Mouse (Mus musculus): ENCODE data around the gene Cmtm7. TPM values are rescaled to one million over a fixed set of nuclear protein-coding genes. Genes with fewer than 3 reads are reported as not detected.

Cmtm7 gene
- total RNA-seq (2014; fragmentation: Nextera tagmentation) (68.7 and 76.1 TPM in 2 replicates), total RNA-seq (2017) (233 and 329 TPM in 2 replicates), polyA plus RNA-seq (2012) (196 and 229 TPM in 2 replicates)

DNA sequence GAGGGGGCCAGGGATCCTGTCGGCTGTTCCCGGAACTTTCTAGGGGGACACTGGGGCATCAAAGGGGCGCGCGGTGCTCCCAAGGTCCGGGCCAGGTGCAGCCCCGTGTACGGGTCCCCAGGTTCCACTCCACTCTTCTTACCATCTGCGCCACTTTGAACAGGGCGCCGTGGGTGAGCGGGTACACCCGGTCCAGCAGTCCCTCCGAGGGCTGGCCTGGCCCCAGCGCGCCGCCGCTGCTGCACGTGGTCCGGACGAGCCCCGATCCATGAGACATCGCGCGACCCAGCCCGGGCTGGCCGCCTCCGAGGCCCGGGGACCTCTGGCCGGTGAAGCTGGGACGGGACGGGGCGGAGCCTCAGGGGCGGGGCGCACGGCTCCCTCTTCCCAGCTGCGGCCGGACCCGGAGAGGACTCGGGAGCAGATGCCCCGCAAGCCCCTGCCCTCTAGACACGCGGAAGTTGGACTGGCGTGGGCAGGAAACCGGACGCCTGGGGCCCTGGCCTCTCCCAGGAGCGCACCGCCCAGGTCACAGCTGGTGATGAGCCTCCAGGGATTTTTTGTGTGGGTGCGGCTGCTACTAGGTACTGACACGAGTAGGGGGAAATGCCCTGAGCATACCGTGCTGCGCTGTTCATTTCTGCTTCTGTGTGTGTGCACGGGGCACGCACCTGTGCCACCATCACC is at the start of gene Cmtm7:
TSS of gene Cmtm7 (minus strand) at position 331 of the 687 bp plus-strand sequence.
- DNase-seq (ENCODE audit: low spot score): peak; percentile 57
- Histone ChIP-seq H3K4me1 (ENCODE audit: insufficient read depth, low read depth, low read length) (peaks cover 56% of the 10 kb centered on the region), H3K27me3 (ENCODE audit: insufficient read depth, low read length) (no peaks in the 10 kb centered on the region), H3K4me3 (ENCODE audit: low read depth, low read length) (peak within 1 kb of the TSS; percentile 76), H3K9me3 (replicated peaks) (peaks cover 13% of the 10 kb centered on the region), H3K36me3 (replicated peaks) (peaks cover 28% of the 10 kb centered on the region)
- peak; percentile 38 for ATAC-seq (ENCODE audit: extremely low read depth, insufficient number of reproducible peaks, low FRiP score, poor library complexity, severe bottlenecking)
- TF ChIP-seq POLR2AphosphoS5 (IDR thresholded peaks at IDR 0.05; ENCODE audit: insufficient replicate concordance, low read depth, low read length) (no peak), GATA2 (IDR thresholded peaks at IDR 0.05; ENCODE audit: borderline replicate concordance, low read depth, low read length) (no peak), GATA1 (IDR thresholded peaks at IDR 0.05; ENCODE audit: borderline replicate concordance, low read length) (no peak), TAL1 (conservative IDR thresholded peaks at IDR 0.05; ENCODE audit: low read depth, low read length) (no peak), CTCF (IDR thresholded peaks at IDR 0.05; ENCODE audit: low read depth, low read length) (no peak)

- peaks cover 5% of the 10 kb centered on the region; the same call in 1 of the 2 replicates for H3K9me3 ChIP-seq (replicated peaks)
- no peaks in the 10 kb centered on the region for H3K27me3 ChIP-seq (ENCODE audit: insufficient read depth, low read length)
- no peak for DNase-seq (ENCODE audit: low spot score)
- H3K36me3 ChIP-seq (replicated peaks): no peaks in the 10 kb centered on the region
- H3K4me3 ChIP-seq (ENCODE audit: low read depth, low read length): no peak overlapping the region
- TF ChIP-seq POLR2AphosphoS5 (IDR thresholded peaks at IDR 0.05; ENCODE audit: insufficient replicate concordance, low read depth, low read length) (no peak), CTCF (IDR thresholded peaks at IDR 0.05; ENCODE audit: low read depth, low read length) (no peak), GATA2 (IDR thresholded peaks at IDR 0.05; ENCODE audit: borderline replicate concordance, low read depth, low read length) (no peak), GATA1 (IDR thresholded peaks at IDR 0.05; ENCODE audit: borderline replicate concordance, low read length) (no peak), TAL1 (conservative IDR thresholded peaks at IDR 0.05; ENCODE audit: low read depth, low read length) (no peak)
- no peak for ATAC-seq (ENCODE audit: extremely low read depth, insufficient number of reproducible peaks, low FRiP score, poor library complexity, severe bottlenecking)
- no peaks in the 10 kb centered on the region for H3K4me1 ChIP-seq (ENCODE audit: insufficient read depth, low read depth, low read length)
Observed at GRCm38 (mm10) chr9:114830351-114830750, 48.7 kb upstream of the Cmtm7 start.

- Histone ChIP-seq H3K9me3 (replicated peaks) (peaks cover 5% of the 10 kb centered on the region; the same call in 1 of the 2 replicates), H3K27me3 (ENCODE audit: insufficient read depth, low read length) (no peaks in the 10 kb centered on the region; the same call in 1 of the 2 replicates), H3K4me3 (ENCODE audit: low read depth, low read length) (no peak overlapping the region), H3K36me3 (replicated peaks) (no peaks in the 10 kb centered on the region), H3K4me1 (ENCODE audit: insufficient read depth, low read depth, low read length) (no peaks in the 10 kb centered on the region)
- ATAC-seq (ENCODE audit: extremely low read depth, insufficient number of reproducible peaks, low FRiP score, poor library complexity, severe bottlenecking) (no peak), DNase-seq (ENCODE audit: low spot score) (no peak)
- TF ChIP-seq GATA1 (IDR thresholded peaks at IDR 0.05; ENCODE audit: borderline replicate concordance, low read length) (no peak), GATA2 (IDR thresholded peaks at IDR 0.05; ENCODE audit: borderline replicate concordance, low read depth, low read length) (no peak), CTCF (IDR thresholded peaks at IDR 0.05; ENCODE audit: low read depth, low read length) (no peak), POLR2AphosphoS5 (IDR thresholded peaks at IDR 0.05; ENCODE audit: insufficient replicate concordance, low read depth, low read length) (no peak), TAL1 (conservative IDR thresholded peaks at IDR 0.05; ENCODE audit: low read depth, low read length) (no peak)
Observed at GRCm38 (mm10) chr9:114829669-114830068, 48.0 kb upstream of the Cmtm7 start.

- no peak overlapping the region for H3K4me3 ChIP-seq (ENCODE audit: low read depth, low read length)
- no peaks in the 10 kb centered on the region for H3K4me1 ChIP-seq (ENCODE audit: insufficient read depth, low read depth, low read length)
- H3K36me3 ChIP-seq (replicated peaks): no peaks in the 10 kb centered on the region
- ATAC-seq (ENCODE audit: extremely low read depth, insufficient number of reproducible peaks, low FRiP score, poor library complexity, severe bottlenecking) (no peak), DNase-seq (ENCODE audit: low spot score) (no peak)
- no peaks in the 10 kb centered on the region; the same call in 1 of the 2 replicates for H3K27me3 ChIP-seq (ENCODE audit: insufficient read depth, low read length)
- peaks cover 6% of the 10 kb centered on the region; the same call in 1 of the 2 replicates for H3K9me3 ChIP-seq (replicated peaks)
- TF ChIP-seq CTCF (IDR thresholded peaks at IDR 0.05; ENCODE audit: low read depth, low read length) (no peak), GATA1 (IDR thresholded peaks at IDR 0.05; ENCODE audit: borderline replicate concordance, low read length) (no peak), GATA2 (IDR thresholded peaks at IDR 0.05; ENCODE audit: borderline replicate concordance, low read depth, low read length) (no peak), POLR2AphosphoS5 (IDR thresholded peaks at IDR 0.05; ENCODE audit: insufficient replicate concordance, low read depth, low read length) (no peak), TAL1 (conservative IDR thresholded peaks at IDR 0.05; ENCODE audit: low read depth, low read length) (no peak)
Observed at GRCm38 (mm10) chr9:114828377-114828776, 46.7 kb upstream of the Cmtm7 start.

DNA sequence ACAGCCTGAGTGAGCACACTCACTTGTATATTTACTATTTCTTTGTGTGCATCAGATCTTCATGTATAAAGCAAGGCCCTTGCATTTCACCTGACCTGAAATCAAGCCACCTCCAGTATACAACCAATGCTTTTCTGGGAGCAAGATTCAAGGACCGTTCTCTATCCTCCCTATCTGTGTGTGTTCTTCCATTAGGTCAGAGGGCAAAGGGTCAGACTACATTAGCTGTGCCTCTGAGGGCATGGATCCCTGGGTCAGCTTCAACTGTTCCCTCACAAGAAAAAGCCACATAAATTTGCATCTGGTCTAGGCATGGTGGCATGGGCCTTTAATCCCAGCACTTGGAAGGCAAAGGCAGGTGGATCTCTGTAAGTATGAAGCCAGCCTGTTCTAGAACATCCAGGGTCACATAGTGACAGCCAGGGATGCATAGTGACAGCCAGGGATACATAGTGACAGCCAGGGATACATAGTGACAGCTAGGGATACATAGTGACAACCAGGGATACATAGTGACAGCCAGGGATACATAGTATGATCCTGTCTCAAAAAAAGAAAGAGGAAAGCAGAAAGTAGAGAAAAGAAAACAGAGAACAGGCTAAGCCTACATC is 45.7 kb upstream of the Cmtm7 start:
- DNase-seq (ENCODE audit: low spot score): no peak
- Histone ChIP-seq H3K4me3 (ENCODE audit: low read depth, low read length) (no peak overlapping the region), H3K36me3 (replicated peaks) (no peaks in the 10 kb centered on the region), H3K9me3 (replicated peaks) (peaks cover 12% of the 10 kb centered on the region; the same call in 1 of the 2 replicates), H3K4me1 (ENCODE audit: insufficient read depth, low read depth, low read length) (no peaks in the 10 kb centered on the region), H3K27me3 (ENCODE audit: insufficient read depth, low read length) (no peaks in the 10 kb centered on the region; the same call in 1 of the 2 replicates)
- TF ChIP-seq GATA2 (IDR thresholded peaks at IDR 0.05; ENCODE audit: borderline replicate concordance, low read depth, low read length) (no peak), POLR2AphosphoS5 (IDR thresholded peaks at IDR 0.05; ENCODE audit: insufficient replicate concordance, low read depth, low read length) (no peak), GATA1 (IDR thresholded peaks at IDR 0.05; ENCODE audit: borderline replicate concordance, low read length) (no peak), TAL1 (conservative IDR thresholded peaks at IDR 0.05; ENCODE audit: low read depth, low read length) (no peak), CTCF (IDR thresholded peaks at IDR 0.05; ENCODE audit: low read depth, low read length) (no peak)
- no peak for ATAC-seq (ENCODE audit: extremely low read depth, insufficient number of reproducible peaks, low FRiP score, poor library complexity, severe bottlenecking)

DNA sequence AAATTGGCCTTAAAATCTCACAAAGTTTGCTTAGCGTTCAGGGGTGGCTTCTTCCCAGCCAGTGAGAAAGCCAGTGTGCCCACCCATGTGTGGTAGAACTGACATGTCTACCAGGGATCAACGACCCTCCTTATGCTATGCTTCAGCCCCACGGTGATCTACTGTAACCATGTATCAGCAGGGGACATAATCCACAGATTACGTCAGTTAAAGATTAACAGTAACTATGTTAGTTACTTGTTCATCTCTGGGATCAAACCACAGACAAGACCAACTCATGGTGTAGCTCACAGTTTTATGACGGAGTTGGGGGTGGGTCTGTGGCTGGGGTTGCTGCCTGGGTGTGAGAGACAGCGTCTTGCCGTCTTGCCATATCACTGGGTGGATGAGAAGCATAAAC is 42.5 kb upstream of the Cmtm7 start:
- Histone ChIP-seq H3K9me3 (replicated peaks) (peaks cover 14% of the 10 kb centered on the region; the same call in 1 of the 2 replicates), H3K4me1 (ENCODE audit: insufficient read depth, low read depth, low read length) (no peaks in the 10 kb centered on the region), H3K36me3 (replicated peaks) (no peaks in the 10 kb centered on the region), H3K27me3 (ENCODE audit: insufficient read depth, low read length) (no peaks in the 10 kb centered on the region; the same call in 1 of the 2 replicates), H3K4me3 (ENCODE audit: low read depth, low read length) (no peak overlapping the region)
- ATAC-seq (ENCODE audit: extremely low read depth, insufficient number of reproducible peaks, low FRiP score, poor library complexity, severe bottlenecking): no peak
- DNase-seq (ENCODE audit: low spot score): no peak
- no peak for TF ChIP-seq TAL1 (conservative IDR thresholded peaks at IDR 0.05; ENCODE audit: low read depth, low read length)
- no peak for TF ChIP-seq CTCF (IDR thresholded peaks at IDR 0.05; ENCODE audit: low read depth, low read length)
- TF ChIP-seq GATA1 (IDR thresholded peaks at IDR 0.05; ENCODE audit: borderline replicate concordance, low read length): no peak
- TF ChIP-seq GATA2 (IDR thresholded peaks at IDR 0.05; ENCODE audit: borderline replicate concordance, low read depth, low read length): no peak
- TF ChIP-seq POLR2AphosphoS5 (IDR thresholded peaks at IDR 0.05; ENCODE audit: insufficient replicate concordance, low read depth, low read length): no peak
